Mouse (Mus musculus): ENCODE measurements around the gene Ppy.
A peak's percentile ranks its signal among the peaks of the same experiment; 100 is the strongest.

Ppy gene

DNA sequence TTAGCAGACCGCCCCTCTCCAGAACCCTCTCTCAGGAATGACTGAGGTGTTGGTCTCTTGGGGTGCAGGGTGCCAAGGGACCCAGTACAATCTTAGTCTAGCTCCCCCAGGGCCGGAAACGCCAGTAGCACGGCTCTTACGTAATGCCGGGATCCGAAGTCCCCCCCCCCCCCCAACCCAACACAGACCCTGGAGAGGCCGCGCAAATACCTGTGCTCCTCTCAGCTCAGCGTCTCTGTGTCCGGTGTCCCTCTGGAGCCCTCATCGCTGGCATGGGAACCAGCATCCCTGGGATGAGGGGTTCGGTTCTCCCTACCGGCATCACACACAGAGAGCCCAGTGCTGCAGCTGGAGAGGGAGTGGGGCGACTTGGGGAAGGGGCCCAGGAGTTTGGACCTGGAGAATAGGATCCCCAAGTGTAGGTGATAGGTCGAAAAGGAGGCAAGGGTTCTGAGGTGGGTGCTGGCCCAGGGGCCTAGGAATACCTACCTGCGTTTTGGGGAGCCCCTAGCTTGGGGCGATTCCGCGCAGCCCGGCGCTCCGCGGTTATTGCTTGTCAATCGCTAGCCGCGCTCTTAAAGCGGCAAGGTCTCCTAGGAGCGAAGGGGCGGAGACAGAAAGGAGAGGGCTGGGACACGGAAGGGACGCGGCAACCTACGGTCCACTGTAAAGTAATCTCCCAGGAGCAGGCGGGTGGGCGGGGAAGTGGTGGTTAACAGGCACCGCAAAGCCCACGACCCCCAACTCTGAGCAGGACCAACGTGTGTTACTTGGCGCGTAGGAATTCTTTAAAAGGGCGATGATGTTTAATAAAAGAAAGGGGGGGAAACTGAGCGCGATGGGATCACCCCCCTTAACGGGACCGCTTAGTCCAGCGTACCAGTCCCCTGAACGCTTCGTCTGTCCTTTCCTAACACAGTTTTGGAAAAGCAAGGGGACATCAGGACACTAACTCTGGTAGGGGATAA, 12.9 kb downstream of the Ppy start, which contains the start of gene Mpp2:
Gene Mpp2 (minus strand): TSS at position 585 of the 968 bp plus-strand sequence.
- DNase-seq (ENCODE audit: low spot score): no peak

- DNase-seq (ENCODE audit: low spot score): peak; percentile 40
Observed at GRCm38 (mm10) chr11:102087081-102087751, 13.9 kb downstream of the Ppy start.

DNA sequence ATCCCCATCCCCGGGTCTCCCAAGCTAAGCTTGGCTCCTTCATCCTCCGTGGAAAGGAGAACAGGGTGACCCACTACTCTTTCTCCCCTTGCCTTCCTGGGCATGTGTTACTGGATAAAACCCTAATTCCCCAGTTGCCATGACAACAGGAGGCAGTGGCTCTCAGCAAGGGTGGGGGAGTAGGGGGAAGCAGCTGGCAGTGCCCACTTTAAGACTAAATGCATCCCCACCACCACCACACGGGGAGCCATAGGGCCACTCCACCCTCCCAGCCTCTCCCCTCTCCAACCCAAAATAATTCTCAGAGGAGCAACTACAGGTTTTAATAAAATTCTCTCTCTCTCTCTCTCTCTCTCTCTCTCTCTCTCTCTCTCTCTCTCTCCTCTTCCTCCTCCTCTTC, 14.8 kb downstream of the Ppy start:
- no peak for DNase-seq (ENCODE audit: low spot score)

DNA sequence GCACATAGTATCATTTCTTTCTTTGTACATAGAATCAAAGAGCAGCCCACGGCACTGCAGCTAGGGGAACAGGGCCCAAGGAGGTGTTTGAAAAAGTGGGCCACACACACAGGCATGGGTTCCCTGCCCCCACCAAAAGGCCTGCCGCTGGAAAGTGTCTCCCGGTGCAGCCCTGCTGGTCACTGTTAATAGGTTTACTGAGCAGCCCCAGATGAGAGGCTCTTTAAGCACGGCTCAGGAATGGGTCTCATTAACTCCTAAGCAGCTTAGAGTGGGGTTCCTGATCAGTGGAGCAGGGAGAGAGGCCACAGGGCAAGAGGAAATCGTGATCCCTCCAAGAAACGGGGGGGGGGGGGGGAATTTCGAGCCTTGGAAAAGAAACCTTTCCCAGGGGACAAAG, 17.0 kb downstream of the Ppy start:
- DNase-seq (ENCODE audit: low spot score): no peak

DNA sequence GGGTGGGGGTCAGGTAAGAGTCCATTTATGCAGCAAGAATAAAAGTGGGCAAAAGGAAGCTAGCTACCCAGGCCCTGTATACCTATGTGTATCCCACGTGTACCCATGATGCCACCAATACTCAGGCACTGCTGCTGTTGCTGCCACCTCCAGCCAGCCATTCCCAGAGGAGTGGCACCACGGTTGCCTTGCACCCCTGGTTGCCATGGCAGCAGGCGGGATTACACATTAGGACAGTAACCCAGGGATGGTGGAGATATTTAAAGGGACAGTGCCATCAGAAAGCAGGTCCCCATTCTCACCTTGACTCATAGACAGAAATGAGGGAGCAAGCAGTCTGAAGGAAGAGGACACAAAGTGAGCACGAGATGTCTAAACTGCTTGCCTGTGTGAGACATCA, 17.9 kb downstream of the Ppy start:
- no peak for DNase-seq (ENCODE audit: low spot score)

DNA sequence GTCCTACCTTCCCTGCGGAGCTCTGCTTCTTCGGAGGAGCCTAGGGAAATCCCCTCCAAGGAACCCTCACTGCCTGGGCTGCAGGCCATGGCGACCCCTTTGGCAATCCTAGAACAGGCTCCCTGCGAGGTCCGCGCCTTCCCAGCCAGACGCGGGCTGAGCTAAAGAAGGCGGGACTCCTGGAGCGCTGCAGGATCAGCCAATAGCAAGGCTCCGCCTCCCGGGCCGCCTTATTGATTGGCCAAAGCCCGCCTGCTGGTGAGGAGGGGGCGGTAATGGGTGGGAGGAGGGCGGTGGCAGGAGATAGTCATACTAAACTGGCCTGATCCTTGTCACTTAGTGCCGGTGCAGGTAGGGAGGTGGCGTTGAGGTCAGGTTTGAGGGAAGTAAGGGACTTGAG, 18.8 kb downstream of the Ppy start:
- peak; percentile 76 for DNase-seq (ENCODE audit: low spot score)

- no peak for DNase-seq (ENCODE audit: low spot score)
Observed at GRCm38 (mm10) chr11:102073722-102074121, 27.4 kb downstream of the Ppy start.

GRCm38 (mm10) chr11:102072729-102073128, 28.4 kb downstream of the Ppy start:
- no peak for DNase-seq (ENCODE audit: low spot score)

DNA sequence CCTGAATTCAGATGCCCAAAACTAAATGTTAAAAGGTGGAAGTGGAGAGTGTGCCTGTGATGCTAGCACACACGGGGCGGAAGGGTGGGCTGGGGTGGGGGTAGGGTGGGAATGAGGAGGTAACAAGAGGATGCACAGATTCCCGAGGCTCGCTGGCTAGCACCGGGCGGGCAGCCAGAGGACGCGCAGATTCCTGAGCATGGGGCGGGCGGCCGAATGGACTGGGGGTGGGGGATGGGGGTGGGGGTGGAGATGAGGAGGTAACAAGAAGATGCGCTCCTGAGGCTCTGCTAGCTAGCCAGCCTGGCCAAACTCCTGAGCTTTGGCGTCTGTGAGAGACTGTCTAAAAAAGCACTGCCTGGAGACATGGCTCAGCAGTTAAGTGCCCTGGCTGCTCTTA, 30.7 kb downstream of the Ppy start:
- DNase-seq (ENCODE audit: low spot score): no peak

DNA sequence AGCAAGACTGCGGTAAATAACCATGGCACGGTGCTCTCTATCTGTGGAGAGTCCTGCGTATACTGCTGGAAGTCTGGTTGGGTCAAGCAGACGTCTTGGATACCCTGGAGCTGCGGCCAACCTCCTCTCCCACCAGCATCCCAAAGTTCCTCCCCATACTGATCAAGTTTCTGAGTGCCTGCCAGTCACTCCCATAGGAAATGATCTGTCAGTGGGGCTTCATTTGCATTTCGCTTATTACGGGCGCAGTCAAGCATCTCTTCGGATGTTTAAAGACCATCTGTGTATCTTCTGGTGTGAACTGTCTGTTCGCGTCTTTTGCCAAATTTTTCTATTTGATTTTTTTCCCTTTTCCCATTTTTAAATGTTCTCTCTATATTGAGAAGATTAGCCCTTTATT, 31.5 kb downstream of the Ppy start:
- no peak for DNase-seq (ENCODE audit: low spot score)

DNA sequence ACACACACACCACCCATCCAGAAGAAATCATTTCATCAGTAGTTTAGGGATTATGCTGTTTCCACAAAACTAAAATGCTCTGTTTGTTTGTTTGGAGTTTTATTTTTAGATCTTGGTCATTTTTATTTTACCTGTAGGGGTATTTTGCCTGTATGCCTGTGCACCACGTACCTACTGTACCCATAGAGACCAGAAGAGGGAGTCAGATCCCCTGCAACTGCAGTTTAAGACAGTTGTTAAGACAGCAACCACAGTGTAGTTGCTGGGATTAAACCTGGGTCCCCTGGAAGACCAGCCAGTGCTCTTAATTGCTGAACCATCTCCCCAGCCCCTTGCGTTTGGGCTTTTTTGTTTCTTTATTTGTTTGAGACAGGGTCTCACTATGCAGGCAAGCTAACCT, 32.1 kb downstream of the Ppy start:
- DNase-seq (ENCODE audit: low spot score): no peak

DNA sequence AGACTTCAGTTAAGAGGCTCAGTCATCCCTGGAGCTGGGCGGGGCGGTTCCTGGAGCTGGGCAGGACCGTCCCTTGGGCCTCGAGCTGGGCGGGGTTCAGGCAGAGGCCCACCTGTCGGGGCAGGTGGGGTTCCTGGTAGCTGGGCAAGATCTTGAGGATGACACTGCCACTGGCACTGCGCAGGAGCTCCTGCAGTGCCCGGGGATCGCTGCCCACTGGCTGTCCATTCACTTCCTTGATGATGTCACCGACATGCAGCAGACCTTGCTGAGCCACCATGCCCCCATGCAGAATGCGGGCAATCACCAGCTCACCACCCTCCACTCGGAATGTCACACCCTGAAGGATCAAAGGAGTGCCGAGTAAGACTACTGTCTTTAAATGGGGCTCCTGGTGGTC, 38.0 kb downstream of the Ppy start:
- DNase-seq (ENCODE audit: low spot score): no peak

DNA sequence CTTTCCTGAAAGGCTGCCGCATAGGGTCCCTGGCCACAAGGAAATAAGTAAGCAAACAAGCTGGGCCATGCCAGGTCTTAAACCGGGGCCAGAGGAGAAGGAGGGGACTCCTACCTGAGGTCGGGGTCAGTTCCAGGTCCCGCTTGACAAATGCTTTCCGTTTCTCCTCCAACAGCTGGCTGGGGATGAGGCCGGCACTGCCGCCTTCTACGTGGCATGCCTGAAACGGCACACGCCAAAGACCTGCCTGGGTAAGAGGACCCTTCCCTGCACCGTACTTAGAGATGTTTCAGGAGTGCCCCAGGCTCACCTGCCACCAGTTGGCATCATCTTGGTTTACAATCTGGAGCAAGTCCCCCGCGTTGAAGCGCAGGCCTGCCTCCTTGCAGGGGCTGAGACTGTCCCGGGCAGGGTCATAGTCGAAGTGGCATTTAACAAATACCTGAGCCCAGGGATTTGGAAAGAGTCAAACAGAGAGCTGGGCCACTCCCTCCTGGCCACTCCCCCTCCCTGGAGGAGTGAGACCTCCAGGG, 39.1 kb downstream of the Ppy start:
- no peak for DNase-seq (ENCODE audit: low spot score)

DNA sequence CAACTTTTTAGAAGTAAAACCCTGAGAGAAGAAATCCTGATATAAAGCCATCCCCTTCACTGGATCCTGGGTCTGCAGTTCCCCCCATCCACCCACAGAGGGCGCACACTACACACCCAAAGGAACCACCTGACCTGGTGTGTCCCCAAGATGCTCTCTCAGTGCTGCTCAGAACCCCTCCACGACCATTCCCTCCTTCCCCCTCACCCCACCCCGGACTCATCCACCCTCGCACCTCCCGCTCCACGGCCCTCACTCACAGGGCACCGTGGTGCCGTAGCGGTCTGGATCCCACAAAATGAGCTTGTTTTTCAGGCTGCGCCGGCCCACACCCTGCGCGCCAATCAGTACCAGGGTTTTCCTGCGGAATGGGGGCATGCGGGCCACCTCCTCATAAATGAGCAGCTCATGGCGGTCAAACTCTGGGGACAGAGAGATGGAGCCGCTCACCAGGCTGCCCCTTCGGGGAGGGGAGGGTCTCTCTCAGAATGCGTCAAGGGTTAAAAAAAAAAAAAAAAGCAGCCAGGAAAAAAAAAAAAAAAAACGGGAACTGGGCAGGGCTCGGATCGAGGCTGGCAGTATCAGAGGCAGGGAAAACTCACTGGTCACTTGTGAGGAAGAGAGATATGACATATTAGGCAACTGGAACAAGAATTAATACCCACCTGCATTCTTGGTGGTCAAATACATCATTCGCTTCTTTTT, 39.7 kb downstream of the Ppy start:
- peak; percentile 61 for DNase-seq (ENCODE audit: low spot score)

DNA sequence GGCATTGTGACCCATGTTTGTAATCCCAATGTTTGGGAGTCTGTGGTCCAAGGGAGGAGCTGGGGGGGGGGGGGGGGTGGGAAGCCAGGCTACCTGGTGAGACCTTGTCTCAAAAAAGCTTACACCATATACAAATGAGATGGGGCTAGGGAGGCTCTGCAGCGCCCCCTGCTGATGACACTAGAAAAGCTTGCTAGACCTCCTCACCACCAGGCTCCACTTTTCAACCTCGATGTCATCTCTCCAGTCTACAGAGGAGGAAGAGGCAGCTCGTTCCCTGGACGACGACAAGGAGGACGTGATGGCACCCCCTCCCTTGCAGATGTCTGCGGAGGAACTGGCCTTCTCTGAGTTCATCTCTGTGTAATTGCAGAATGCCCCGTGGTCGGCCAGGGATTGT, 47.3 kb downstream of the Ppy start:
- DNase-seq (ENCODE audit: low spot score): no peak

- no peak for DNase-seq (ENCODE audit: low spot score)
Observed at GRCm38 (mm10) chr11:102053183-102053582, 47.9 kb downstream of the Ppy start.

DNA sequence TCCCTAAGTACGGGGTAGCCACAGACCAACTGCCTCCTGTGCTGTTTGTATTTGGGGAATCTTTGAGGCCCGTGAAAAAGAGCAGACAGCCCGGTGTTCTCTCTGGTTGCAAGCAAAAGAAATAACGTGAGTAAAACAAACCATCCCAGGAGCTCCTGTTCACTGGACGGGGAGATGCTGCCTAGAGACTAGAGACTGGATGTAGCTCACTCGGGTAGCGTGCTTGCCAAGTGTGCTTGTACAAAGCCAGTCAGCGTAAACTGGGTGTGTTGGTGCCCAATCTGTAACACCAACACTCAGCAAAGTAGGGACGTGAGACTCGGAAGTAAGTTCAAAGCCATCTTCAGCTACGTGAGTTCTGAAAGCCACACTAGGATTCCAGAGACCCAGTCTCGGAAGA, 48.4 kb downstream of the Ppy start:
- no peak for DNase-seq (ENCODE audit: low spot score)

DNA sequence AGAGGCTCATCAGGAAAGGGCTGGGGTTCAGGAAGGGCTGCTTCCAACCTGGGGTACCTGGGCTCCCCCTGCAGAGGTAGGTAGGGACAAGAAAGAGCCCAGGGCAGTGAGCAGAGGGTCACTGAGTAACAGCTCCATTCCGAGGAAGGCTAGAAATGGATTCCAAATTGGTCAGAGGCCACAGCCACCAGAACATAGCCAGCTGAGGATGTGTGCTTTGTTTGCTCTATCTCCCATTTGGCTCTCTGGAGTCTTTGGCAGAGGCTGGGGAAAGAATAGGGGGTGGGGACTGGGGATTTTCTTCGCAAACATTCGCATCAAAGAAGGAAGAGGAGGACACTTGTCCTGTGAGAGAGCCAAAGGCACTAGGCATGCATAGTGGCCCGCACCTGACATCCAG, 49.2 kb downstream of the Ppy start:
- DNase-seq (ENCODE audit: low spot score): no peak

- DNase-seq (ENCODE audit: low spot score): peak; percentile 60
Observed at GRCm38 (mm10) chr11:102051541-102051940, 49.6 kb downstream of the Ppy start.
